Mouse (Mus musculus) telencephalon, adult 2 months (tissue): ENCODE data around the gene Zfp672.
A peak's percentile ranks its signal among the peaks of the same experiment; 100 is the strongest.
"Not testable (repeated sequence)": the region's sequence is repeated elsewhere in the genome, so short reads cannot be mapped to it uniquely, and the experiment has no call there.

Experiments
- DNase-seq: peaks from one replicate; pipeline ENCODE4 v3.0.0-alpha.2; 2011; ENCODE audit warnings: low read depth, low spot score

The Zfp672 gene

GRCm38 (mm10) chr11:58330276-58331148, at the start of gene Zfp672, which contains the start of gene Sh3bp5l:
Gene Zfp672 (minus strand): TSS chr11:58330339.
Gene Sh3bp5l (plus strand): TSS chr11:58330724.
- peak; percentile 99 for DNase-seq

- no peak for DNase-seq
Measured at GRCm38 (mm10) chr11:58379516-58379915, 49.4 kb upstream of the Zfp672 start.

DNA sequence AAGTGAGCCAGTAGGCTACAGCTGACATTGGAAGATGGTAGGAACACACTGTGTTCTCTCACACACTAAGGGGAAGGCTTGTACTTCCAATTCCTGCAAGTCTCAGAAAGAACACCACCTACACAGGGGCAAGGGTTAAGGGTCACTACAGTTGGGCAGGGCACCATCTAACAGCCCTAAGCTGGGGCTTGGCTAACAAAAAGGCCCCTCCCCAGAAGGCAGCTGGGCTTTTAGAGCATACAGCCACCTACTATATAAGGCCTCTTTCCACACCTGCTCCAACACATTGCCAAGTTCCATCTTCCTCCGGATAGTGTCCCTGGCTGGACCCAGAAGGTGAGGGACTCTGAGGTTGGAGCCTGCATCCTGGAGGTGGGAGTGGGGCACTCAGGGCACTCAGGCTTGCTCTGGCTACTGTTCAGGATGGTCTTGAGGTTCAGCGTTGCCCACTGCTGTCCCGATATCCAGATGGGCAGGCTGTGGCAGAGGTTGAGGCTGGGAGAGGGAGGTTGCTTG, 48.7 kb upstream of the Zfp672 start, which contains the start of gene Lypd8:
Gene Lypd8 (plus strand): TSS at position 281 of the 516 bp plus-strand sequence.
- no peak for DNase-seq

DNA sequence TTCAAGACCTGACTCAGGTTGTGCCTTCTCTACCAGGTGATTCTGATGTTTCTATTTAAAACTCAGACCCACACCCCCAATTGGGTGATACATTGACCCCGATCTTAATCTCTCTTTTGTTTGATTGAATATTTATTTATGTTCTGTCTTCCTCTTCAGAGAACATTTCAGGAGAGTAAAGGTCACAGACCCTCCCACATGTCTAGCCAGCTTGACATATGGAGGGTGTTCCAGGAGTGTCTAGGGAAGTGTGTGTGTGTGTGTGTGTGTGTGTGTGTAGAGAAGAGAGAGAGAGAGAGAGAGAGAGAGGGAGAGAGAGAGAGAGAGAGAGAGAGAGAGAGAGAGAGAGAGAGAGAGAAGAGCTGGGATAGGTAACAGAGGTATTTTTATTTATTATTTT, 47.5 kb upstream of the Zfp672 start:
- no peak for DNase-seq

- DNase-seq = no peak
Measured at GRCm38 (mm10) chr11:58377273-58377672, 47.1 kb upstream of the Zfp672 start.

GRCm38 (mm10) chr11:58366191-58366590, 36.1 kb upstream of the Zfp672 start:
- DNase-seq = not testable (repeated sequence)

GRCm38 (mm10) chr11:58364454-58364853, 34.3 kb upstream of the Zfp672 start:
- DNase-seq = no peak

DNA sequence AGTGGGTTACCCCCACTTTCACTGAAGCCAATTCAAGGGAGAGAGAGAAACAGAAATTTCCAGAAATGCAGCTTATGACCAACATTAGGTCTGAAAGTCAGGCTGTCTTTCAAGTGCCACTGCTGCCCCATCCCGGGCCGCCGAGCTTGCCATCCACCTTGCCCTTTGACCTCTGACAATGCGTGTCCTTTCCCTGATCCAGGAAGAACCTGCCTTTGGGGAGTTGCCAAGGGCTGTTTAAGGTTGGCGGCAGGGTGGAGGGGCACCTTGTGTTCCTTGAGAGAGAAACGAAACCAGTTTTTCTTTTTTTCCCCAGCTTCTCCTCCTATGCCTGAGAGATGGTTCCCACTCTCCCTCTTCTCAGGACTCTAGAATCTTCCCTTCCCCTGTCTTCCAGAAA, 32.4 kb upstream of the Zfp672 start:
- not testable (repeated sequence) for DNase-seq

GRCm38 (mm10) chr11:58357844-58358534, 27.9 kb upstream of the Zfp672 start:
- DNase-seq = no peak

GRCm38 (mm10) chr11:58357042-58357441, 26.9 kb upstream of the Zfp672 start:
- no peak for DNase-seq

- DNase-seq = peak; percentile 49
Measured at GRCm38 (mm10) chr11:58354927-58355326, 24.8 kb upstream of the Zfp672 start.

DNA sequence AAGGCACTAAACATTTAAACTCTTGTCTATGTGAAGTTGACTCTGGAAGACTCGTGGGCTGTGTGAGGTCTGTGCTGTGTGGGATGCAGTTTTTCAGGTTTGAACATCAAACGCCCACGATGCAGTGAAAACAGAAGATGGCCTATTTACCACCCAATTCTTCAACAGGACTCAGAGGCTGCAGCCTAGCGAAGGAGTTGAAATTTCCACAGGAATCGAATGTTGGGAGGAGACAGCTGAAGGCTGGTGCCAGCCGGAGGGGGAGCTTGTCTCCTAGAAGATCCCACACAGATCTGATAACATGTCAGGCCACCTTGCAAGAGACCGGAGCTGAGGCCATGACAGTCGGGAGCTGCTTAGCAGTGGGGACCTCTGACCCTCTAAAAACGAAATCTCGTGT, 24.3 kb upstream of the Zfp672 start:
- peak; percentile 65 for DNase-seq

DNA sequence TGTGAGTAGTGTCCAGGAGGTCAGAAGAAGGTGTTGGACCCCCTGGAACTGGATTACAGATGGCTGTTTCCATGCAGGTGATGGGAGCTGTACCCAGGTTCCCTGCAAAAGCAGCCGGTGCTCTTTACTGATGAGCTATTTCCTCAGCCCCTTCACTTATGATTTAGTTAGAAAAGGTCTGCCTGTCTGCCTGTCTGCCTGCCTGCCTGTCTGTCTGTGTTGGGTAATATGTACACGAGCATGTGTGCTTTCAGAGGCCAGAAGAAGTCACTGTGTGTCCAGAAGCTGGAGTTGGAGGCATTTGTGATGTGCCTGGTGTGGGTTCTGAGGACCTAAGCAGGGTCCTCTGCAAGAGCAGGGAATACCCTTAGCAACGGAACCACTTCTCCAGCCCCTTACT, 23.6 kb upstream of the Zfp672 start:
- DNase-seq = no peak

DNA sequence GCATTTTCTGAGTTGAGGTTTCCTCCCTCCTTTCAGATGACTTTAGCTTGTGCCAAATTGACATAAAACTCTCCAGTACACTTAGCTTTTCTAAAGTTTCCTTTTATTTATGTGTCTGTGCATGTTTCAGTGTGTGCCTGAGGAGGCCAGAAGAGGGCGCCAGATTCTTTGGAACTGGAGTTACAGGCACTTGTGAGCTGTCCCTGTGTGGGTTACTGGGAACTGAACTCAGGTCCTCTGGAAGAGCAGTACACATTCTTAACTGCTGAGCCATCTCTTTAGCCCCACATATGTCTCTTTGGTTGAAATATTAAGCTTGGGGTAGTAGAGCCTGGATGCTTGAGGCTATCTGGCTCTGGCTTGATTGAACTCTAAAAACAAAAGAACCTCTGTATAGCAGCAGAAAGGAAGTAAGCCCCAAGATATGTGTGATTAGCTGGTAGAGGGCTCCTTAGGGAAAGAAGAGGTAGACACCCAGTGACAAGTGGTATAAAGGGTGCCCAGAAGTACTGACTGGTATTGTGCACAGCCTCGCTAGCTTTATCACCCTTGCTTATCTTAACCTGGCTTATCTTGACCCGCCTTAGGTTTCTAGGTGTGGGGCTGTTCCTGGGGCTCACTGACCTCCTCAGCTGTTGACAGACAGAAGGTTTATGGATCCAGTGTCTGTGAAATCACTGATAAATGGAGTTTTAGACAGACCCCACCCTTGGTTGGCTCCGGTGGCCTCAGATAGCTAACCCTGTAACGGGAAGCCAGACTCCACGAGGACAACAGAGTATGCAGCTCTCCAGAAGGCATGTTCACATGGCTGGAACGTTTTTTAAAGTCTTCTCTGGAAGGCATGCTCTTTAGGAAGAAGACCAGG, 22.8 kb upstream of the Zfp672 start:
- no peak for DNase-seq

GRCm38 (mm10) chr11:58351179-58351578, 21.0 kb upstream of the Zfp672 start:
- DNase-seq = no peak

GRCm38 (mm10) chr11:58350628-58351027, 20.5 kb upstream of the Zfp672 start:
- DNase-seq = no peak

GRCm38 (mm10) chr11:58346745-58347144, 16.6 kb upstream of the Zfp672 start:
- no peak for DNase-seq

DNA sequence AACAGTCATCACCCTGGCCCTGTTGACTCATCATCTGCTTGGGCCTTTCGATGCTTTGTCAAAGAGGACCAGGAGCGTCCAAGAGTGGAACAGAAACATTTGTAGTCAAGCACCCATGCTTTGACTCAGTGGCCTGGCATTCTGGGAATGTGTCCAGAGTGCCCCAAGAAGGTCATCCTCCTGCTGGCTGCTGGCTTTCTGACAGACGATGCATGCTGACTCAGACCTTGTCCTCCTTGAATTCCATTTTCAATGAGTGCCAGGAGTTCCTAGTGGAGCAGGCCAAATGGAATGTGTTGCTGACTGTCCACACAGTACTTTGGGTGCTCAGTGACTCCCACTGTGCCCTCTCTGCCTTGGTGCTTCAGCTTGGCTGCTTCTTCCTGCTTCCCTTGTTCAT, 4.6 kb upstream of the Zfp672 start:
- DNase-seq = no peak

- no peak for DNase-seq
Measured at GRCm38 (mm10) chr11:58331546-58331945, 1.4 kb upstream of the Zfp672 start.

DNA sequence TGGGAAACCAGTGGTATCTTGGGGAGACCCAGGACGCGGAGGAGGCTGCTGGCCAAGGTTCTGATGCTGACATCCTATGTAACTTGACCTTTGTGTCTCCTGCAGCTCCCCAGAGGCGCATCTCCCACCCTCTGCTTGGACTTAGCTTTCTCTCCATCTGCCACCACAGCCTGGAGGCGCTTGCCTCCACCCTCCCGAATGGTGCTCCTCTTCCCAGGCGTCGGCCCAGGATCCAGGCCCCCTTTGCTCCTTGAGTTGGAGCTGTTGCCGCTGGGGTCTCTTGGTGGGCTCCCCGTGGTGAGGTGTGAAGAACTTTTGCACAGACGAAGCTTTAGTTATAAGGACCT, 983 bp upstream of the Zfp672 start:
- DNase-seq = no peak

- DNase-seq = no peak
Measured at GRCm38 (mm10) chr11:58329906-58330275, 248 bp downstream of the Zfp672 start.

- no peak for DNase-seq
Measured at GRCm38 (mm10) chr11:58326781-58327180, 3.4 kb downstream of the Zfp672 start.
